Mouse (Mus musculus) CH12F3 (cell line): ENCODE data around the gene Eif3k.
"Not testable (repeated sequence)": the region's sequence is repeated elsewhere in the genome, so short reads cannot be mapped to it uniquely, and the experiment has no call there.

Source experiments
- in situ Hi-C: fragments of 300-500 bp; cut with MboI; formaldehyde crosslinking; loops from 2 replicates; pipeline ENCODE4 v1.14.3; 2020; ENCODE audit warnings: low sequenced_read_pairs

Gene Eif3k

GRCm38 (mm10) chr7:28990766-28991273 is 9.2 kb upstream of the Eif3k start:
- in situ Hi-C loops: loop anchor here (5.0 kb wide), 1 partner anchor 46 kb away; no protein-coding TSS in a partner anchor

- in situ Hi-C loops: no loop called here
These were observed 3.5 kb upstream of the Eif3k start for GRCm38 (mm10) chr7:28985207-28985606.

GRCm38 (mm10) chr7:28984452-28984851 is 2.8 kb upstream of the Eif3k start:
- in situ Hi-C loops: no loop called here

DNA sequence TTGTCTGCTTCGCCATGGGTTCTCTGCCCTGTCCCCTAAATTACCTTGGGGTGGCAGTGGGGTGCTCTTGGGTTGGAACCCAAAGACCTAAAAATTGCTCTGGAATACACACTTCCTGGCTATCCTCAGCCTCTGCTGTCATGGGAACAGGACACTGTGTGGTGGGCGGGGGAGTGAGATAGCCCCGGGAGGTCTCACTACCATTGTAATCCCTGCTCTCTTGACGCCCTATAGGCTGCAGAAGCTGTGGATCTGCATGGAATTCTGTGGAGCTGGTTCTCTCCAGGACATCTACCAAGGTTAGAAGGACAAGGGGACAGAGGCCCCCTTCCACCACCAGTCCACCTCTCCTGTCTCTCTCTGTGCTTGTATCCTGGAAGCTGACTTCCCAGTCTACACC is 2.2 kb upstream of the Eif3k start:
- in situ Hi-C loops: no loop called here

GRCm38 (mm10) chr7:28983141-28983564 is 1.5 kb upstream of the Eif3k start:
- in situ Hi-C loops: no loop called here

- in situ Hi-C loops: no loop called here
These were observed 780 bp upstream of the Eif3k start for GRCm38 (mm10) chr7:28982274-28983013.

GRCm38 (mm10) chr7:28977556-28977955 is 4.1 kb downstream of the Eif3k start:
- in situ Hi-C loops: no loop called here

DNA sequence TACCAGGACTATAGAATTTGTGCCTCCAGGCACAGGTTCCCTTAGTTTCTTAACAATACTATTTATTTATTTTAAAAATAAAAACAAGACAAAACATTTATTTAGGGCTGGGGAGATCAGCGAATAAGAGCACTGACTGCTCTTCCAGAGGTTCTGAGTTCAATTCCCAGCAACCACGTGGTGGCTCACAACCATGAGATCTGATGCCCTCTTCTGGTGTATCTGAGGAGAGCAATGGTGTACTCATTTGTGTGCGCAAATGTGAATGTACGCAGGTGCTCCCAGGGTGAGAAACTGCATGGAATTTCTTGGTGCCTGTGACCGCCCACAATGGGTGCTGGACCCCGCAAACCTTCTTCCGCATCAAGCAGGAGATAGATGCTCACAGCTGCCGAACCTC is 8.6 kb downstream of the Eif3k start:
- in situ Hi-C loops: no loop called here

DNA sequence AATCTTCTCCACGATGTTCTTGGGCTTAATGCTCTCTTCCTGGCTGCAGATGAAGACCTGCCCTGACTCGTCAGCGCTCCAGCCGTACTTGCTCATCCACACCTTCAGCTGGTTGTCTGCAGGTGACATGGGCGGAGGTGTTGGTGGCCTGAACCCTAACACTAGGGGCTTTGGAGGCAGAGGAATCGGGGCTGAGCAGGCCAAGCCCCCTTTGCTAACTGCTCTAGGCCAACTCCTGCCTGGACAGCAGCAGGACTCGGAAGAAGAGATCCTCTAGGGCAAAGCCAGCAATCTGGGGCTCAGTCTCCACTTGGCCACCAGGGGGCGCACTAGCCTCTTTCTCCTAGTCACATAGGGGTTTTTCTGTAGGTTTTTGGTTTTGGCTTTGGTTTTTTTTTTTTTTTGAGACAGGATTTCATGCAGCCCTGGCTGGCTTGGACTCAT is 9.1 kb downstream of the Eif3k start:
- in situ Hi-C loops: no loop called here

- in situ Hi-C loops: no loop called here
These were observed 9.8 kb downstream of the Eif3k start for GRCm38 (mm10) chr7:28971770-28972269.

DNA sequence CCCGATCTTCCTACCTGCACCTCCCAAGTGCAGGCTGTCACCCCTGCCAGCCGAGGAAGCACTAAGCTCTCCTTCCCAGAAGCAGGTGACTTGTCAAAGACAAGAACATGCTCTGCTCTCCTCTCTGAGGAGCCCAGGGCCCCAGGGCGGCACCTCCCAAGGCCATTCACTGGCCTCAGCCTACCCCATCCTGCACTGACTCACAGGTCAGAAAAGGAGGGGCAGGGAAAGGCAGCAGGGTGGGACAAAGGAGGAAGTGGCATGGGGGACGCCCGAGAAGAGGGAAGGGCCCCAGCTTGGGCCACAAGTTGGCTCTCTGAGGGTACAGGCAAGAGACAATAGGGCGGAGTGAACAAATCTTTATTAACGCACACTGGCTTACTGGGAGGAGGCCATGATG is 10.6 kb downstream of the Eif3k start:
- in situ Hi-C loops: no loop called here

DNA sequence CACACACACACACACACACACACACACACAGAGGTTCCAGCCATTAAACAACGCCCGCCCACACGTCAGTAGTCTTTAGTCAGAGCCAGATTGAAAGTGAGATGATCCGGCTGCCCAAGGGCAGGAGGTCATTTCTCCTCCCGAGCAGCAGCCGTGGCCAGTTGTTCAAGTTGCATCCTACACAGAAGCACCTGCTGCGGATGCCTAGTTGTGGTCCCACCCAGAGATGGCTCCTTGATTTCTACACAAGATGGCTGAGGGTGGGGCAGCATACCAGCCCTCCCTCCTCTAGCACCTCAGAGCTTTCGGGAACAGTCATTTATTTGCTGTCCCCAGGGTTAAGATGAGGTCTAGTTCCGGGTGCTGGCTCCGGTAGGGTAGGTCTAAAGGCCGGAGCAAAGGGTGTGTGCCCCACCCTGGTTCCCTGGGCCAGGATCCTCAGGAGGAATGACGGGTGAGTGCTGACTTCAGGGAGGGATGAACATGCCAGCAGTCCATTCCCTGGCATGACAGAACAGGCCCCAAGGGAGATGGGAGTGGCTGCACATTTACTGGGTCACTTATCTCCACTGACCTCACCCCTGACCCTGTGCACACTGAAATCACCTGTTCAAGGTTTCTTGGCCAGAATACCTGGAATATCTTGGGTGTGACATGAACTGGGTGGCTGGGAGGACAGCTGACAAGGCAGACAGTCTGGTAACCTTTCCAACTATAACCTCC is 11.8 kb downstream of the Eif3k start:
- in situ Hi-C loops: no loop called here

DNA sequence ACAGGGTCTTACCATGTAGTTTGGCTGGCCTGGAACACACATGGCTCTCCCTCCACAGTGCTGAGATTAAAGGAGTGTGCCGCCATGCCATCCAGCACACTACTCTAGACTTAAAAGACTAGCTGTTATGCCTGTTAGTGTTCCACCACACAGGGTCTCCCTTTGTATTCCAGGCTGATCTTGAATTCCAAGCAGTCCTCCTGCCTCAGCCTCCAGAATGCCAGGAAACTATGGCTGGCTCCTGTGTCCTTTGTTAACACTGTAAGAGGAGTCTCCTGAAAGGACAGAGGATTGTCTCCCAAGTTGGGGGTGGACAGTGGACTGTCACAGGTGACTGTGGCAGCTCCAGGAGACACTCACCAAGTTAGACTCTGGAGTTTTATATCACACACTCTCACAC is 12.4 kb downstream of the Eif3k start:
- in situ Hi-C loops: no loop called here

DNA sequence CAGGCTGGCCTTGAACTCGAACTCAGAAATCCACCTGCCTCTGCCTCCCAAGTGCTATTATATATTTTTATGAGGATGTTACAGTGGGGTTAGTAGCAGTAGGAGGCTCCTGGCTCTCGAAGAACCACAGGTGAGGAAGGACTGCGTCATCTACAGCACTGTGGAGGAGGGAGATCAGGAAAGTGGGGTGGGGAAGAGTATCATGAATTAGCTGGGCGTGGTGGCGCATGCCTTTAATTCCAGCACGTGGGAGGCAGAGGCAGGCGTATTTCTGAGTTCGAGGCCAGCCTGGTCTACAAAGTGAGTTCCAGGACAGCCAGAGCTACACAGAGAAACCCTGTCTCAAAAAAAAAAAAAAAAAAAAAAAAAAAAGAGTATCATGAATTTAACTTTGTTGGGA is 13.5 kb downstream of the Eif3k start:
- in situ Hi-C loops: not testable (repeated sequence)

GRCm38 (mm10) chr7:28966751-28967505 is 14.7 kb downstream of the Eif3k start:
- in situ Hi-C loops: no loop called here

DNA sequence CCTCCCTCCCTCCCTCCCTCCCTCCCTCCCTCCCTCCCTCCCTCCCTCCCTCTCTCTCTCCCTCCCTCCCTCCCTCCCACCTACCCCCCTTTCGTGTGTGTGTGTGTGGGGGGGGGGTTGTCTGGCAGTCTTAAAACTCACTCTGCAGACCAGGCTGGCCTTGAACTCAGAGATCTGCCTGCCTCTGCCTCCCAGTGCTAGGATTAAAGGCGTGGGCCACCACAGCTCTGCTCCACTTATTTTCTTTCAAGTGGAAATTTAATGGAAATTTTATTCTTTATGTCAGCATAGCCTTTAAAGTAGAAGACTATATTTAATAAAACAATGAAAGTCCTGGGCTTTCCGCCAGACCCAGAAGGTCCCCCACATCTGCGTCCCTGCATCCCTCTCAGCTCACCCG is 15.5 kb downstream of the Eif3k start:
- in situ Hi-C loops: no loop called here

DNA sequence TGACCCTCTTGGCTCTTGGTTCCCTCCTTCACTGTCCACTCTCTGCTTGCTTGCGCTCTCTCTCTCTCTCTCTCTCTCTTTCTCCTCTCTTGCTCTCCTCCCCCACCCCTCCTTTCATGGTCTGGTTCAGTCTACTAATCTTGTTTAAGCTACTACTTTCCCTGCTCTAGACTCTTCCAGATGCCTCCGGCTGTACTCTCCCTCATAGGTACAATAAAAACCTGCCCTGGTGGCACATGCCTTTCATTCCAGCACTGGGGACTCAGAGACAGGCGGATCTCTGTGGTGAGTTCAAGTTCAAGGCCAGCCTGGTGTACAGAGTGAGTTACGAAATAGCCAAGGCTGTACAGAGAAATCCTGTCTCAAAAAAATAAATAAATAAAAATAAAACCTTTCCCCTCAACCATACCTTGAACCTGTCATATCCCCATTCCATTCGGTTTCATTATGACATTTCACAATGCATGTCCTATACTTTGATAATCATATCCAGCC is 16.3 kb downstream of the Eif3k start:
- in situ Hi-C loops: no loop called here

GRCm38 (mm10) chr7:28963399-28963923 is 18.2 kb downstream of the Eif3k start:
- in situ Hi-C loops: no loop called here

DNA sequence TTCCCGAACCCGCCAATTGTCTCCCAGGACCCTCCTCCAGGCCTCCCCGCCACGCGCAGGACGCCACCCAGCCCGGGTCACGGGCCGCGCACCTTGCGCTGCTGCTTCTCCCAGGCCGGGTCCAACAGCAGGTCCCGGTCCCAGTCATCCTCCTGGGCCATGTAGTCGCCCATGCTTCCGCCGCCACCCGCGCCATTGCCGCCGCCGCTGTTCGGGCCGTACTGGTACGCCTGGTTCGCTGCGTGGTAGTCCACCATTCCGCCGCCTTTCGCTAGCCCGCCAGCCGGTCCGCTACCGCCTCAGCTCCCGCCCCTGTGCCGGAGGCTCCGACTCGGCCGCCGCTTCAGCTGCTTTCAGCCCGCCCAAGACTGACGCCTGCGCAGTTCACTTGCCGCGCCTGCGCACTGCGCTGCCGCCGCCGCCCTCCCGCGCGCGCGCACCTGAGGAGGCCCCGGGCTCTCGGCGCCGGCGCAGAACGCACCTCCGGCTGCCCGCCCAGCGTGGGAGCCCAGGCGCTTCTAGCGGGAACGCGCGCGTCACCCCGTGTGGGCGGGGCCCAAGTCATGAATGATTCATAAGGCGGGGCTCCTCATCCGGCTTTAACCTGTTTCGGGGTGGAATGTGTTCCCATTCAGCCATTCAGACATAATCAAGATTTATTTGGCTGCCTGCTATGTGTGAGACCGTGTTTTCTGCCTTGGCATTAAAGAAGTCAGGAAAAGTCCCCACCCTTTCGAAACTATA is 19.6 kb downstream of the Eif3k start, which contains the start of gene Actn4:
Actn4 (minus strand) TSS at position 414 of the 744 bp plus-strand sequence.
- in situ Hi-C loops: no loop called here

- in situ Hi-C loops: no loop called here
These were observed 20.1 kb downstream of the Eif3k start for GRCm38 (mm10) chr7:28961584-28961926.
